Mouse (Mus musculus): ENCODE measurements around the gene Mvd.

The Mvd gene

DNA sequence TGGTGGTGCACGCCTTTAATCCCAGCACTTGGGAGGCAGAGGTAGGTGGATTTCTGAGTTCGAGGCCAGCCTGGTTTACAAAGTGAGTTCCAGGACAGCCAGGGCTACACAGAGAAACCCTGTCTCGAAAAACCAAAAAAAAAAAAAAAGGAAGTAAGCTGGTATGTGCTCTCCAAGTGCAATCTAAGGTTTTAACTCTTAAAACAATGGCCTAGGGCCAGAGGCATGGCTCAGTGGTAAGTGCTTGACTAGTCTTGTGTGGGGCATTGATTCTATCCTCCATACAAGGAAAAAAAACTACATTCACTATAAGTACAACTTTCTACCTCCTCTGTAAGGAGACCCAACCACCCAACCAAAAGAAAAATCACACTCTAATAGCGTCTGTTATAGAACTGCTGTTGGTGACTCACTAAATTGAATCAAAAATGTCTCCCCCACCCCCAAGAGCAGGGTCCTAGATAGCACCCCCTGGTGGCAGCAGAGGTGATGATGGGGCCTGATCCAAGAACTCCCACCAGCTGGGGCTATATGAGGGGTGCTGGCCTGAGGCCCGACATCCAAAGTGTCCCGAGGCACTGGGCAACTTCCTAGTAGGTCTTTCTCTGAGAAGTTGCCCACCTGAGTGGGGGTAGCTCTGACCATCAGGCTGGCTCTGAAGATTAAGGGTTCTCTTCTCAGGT is 16.1 kb upstream of the Mvd start:
- DNase-seq (ENCODE audit: low read depth, low spot score), result peak; percentile 70

DNA sequence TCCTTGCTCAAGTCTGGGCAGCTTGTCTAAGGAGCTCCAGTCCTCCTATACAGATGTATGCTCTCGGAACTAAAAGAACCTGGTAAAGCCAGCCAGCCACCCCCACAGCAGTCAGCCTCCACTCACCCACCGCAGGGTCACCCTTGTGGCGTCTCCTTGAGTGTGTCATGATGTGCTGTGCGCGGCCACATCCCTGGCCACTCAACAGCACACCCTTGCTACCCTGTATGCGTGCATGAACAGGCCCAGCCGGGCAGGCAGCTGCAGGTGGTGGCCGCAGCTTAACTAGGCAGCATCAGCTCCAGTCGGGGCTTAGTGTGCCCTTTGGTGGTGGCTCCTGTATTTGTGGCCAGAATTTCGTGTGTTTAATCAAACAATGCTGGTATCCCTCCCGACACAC is 13.9 kb upstream of the Mvd start:
- DNase-seq (ENCODE audit: low read depth, low spot score), result no peak

DNA sequence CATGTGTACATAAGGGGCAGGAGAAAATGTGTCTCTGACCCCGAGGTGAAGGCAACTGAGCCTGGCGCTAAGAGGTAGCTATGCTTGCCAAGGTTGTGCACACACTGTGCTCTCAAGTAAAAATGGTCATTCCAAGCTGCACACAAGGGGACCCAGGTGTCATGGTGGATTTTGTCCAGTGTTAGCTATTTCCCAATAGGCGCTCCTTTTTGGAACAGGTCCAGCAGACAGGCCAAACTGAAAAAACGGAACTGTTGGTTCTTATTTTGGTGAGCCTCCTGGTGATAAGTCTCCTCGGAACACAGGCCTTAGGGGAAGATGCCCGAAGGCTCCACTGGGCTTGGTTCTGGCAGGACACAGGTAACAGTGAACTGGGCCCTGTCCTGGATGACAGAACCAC is 11.2 kb upstream of the Mvd start:
- DNase-seq (ENCODE audit: low read depth, low spot score), result no peak

DNA sequence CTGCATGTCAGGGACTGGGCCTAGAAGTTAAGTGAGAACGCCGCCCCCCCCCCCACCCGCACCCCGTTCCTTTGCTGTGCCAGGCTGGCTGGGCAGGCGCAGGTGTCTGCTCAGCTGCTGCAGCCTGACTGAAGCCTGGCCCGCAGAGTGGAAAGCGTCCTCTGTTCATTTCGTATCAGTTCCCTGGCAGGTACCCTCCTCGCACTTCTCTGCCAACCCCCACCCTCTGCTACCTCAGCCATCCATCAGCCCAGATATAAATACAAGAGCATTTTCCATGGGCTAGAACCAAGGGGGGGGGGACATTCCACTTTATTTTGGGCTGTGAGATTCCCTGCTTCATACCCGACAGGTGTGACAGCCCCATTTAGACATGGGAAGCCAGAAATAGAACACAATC is 8.9 kb upstream of the Mvd start:
- no peak for DNase-seq (ENCODE audit: low read depth, low spot score)

DNA sequence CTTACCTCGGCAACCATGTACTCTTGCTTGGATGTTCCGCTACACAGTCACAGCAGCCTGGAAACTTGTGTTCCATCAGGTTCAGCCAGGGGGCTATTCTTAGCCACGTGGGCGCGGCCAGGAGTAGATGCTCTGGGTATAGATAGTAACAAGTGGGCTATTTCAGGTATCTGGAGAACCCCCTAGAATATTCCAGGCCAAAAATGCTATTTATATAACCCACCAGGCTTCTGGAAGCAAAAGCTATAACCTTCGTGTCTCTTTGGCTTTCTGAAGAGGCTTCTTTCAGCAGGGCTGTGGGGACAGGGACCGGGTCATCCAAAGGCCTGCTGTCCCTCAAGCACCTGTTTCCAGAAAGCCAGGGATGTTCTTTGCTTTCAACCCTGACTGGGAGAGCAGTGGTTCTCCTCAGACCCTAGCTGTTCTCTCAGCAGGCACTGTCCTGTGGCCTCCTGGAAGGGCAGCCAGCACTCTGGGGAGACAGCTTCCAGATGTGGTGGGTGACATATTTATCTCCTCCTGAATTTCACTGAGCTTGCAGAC is 8.0 kb upstream of the Mvd start:
- no peak for DNase-seq (ENCODE audit: low read depth, low spot score)

DNA sequence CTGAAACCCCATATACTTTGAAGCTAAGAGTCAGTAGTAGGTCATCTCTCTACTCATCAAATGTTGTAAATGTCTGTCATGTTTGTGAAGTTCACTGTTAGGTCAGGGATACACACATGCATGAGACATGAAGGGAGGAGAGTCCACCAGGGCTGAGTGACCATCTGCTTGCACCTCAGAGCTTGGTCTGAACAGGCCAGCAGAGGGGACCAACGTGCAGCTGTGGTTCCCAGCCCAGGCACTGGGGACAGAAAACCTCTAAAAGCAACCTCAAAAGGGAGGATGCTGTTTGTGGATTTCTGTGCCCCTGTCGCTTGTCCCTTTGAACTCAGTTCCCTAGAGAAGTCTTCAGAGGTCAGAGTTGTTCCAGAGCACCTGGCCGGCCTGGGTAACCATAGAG is 2.0 kb upstream of the Mvd start:
- no peak for DNase-seq (ENCODE audit: low read depth, low spot score)

DNA sequence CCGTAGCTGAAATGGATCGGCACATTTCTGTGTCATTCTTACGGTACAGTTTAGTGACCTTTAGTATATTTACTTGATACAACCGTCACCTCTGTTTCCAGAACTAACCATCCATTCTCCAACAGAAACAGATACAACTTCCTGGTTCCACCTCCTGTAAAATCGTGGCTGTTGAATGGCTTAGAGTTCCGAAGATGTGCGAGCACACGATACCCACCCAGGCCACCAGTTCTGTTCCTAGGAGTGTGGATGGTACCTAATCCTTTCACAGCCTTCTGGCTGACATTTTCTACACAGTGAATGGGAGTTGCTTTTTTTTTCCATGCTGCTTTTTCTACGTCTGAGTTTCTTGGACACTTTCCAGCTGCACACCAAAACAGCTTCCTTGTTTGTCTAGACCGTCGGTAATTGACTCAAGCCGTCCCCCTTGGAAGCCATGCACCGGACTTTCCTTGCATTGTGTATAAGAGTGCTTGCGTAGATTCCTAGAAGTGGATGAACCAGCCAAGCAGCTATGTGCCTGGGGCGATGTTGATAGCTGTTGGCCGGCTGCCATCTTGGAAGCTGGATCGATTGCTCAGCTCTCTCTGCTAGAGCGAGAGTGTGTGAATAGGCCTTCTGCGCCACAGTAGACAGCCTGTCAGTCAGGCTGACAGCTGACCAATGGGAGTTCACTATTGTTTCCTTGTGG is 981 bp upstream of the Mvd start:
- peak; percentile 91 for DNase-seq (ENCODE audit: low read depth, low spot score)

DNA sequence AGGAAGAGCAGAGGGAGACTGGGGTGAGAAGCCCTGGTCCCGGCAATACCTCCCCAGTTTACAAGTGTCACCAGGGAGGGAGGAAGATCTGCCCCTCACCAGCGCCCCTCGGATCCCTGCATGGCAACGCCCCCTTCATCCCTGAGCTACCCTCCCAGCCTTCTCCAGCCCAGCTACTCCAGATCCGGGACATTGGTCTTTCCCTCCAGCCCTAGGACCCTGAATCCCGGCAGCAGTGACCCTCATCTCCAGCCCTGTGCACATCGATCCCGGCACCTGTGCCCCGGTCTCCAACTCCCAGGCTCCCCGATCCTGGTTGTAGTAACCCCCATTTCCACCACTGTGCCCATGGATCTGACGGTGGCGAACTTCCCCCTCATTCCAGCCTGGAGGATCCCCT is 441 bp downstream of the Mvd start:
- peak; percentile 40 for DNase-seq (ENCODE audit: low read depth, low spot score)

DNA sequence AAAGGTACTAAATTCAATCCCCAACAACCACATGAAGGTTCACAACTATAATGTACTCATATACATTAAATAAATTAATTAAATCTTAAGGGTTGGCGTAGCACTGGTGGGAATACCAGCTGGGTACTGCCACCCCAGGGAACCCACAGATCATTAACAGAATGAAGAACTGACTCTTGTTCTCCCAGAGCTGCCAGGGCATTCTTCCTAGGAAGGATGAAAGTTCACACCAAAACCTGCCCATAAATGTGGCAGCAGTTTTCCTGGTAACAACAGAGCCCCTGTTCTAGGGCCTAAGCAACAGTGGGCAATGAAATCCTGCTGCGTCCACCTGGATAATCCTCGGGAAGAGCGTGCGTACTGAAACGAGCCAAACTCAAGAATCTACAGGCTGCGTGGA is 866 bp downstream of the Mvd start:
- no peak for DNase-seq (ENCODE audit: low read depth, low spot score)

DNA sequence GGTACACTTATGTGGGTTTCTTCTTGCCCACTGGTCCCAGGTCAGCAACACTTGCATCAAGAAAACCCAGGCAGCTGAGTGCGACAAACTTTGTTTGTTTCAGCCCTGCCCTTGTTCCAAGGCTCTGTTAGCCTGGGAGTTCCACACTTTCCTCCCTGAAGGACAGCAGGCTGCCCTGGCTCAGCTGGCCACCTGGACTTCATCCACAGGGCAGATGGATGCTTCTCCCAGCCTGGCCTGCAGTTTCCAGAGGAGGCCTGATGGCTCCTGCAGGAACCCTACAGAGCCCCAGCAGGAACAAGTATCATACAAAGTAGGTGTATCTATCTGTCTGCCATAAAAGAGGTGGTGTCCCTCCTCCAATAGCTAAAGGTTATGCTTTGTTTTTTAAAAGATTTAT is 1.9 kb downstream of the Mvd start:
- DNase-seq (ENCODE audit: low read depth, low spot score), result no peak

DNA sequence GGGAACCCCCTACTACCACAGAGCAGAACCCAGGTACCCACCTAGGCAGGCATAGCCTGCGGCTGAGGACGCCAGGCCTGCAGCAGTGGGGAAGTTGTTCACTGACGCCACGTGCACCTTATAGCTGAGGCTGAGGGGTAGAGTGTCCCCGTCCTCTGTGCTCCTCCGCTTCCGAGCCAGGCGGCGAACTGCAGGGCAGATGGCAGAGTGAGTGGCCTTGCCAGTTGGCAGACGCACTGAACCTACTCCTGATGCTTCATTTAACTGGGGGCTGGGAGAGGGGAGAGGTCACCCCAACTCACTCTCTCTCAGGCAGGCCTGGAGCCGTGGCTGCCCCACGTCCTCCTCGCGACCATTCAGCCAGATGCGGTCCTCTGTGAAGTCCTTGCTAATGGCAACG is 3.9 kb downstream of the Mvd start:
- DNase-seq (ENCODE audit: low read depth, low spot score), result no peak

DNA sequence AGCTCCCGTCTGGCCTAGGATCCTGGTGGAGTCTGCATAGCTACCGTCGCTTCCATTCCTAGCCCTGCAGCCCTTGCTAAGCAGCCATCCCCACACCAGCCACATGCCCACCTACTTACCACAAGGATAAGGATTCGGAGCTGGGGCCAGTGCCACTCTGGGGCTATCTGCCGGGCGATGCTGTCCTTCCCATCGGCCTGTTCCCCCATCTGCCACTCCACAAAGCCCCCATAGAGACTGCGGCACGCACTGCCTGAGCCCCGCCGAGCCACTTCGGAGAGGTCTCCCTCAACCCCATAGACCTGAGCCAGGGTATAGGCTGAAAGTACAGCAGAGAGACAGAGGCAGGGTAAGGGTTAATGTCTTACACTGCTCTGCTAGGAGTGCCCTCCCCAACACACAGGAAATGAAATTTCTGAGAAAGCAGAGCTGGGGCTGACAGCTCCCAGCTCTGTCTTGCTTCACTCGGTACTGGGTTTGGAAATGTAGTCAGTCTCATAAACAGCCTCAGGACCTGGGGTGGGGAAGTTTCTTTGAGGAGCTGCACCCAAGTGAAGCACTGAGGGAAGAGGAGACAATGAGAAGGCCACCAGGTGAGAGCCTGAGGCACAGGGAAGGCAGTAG is 5.4 kb downstream of the Mvd start:
- DNase-seq (ENCODE audit: low read depth, low spot score), result no peak

DNA sequence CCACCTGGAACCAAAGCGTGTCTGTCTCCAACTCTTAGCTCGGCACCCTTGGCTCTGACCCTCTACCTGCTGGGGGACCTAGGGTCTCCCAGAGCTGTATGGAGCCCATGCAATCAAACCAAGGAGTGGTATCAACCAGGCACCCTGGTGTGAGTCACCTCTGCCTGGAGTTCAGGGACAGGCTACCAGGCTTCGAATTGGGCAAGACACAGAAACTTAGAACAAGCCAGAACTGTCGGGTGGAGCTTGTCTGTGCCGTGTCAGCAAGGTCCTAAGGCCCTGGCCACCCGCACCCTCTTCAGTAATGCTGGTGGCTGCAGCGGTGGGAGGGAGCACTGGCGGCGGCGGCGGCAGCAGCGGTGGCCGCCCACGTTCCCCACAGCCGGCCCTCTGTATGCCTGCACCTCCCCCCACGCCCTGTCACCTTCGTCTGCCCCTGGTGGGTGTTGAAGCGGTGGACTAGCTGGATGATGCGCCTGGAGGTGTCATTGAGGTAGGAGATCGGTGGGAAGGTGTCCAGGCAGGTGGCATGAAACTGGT is 6.6 kb downstream of the Mvd start:
- DNase-seq (ENCODE audit: low read depth, low spot score), result no peak

DNA sequence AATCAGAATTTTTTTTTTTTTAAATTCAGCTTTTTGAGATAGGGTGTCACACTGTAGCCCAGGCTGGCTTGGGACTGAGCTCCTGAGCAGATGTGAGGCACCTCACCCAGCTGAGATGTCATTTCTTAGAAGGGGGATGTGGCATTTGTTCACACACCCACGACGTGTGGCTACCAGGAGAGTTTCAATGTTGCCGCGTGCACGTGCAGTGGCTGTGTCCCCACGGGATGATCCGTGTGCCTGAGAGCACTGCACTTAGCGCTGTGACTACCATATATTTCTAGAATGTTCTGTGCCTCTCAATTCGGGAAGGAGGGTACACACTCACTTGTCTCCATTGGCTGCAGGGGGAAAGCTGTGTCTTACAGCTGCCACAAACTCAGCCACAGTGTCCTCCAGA is 7.1 kb downstream of the Mvd start:
- DNase-seq (ENCODE audit: low read depth, low spot score), result no peak

DNA sequence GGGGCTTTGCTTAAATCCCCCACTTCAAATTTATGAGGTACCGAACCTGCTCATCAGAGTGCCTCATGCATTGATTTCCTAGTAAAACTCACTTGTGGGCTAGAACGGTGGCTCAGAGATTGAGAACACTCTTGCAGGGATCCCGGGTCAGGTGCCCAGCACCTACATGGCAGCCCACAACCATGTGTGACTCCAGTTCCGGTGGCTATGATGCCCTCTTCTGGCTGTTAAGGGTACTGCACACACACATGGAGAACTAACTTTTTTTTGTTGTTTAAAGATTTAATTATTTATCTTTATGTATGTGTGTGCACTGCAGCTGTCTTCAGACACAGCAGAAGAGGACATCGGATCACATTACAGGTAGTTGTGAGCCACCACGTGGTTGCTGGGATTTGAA is 7.8 kb downstream of the Mvd start:
- peak; percentile 73 for DNase-seq (ENCODE audit: low read depth, low spot score)

DNA sequence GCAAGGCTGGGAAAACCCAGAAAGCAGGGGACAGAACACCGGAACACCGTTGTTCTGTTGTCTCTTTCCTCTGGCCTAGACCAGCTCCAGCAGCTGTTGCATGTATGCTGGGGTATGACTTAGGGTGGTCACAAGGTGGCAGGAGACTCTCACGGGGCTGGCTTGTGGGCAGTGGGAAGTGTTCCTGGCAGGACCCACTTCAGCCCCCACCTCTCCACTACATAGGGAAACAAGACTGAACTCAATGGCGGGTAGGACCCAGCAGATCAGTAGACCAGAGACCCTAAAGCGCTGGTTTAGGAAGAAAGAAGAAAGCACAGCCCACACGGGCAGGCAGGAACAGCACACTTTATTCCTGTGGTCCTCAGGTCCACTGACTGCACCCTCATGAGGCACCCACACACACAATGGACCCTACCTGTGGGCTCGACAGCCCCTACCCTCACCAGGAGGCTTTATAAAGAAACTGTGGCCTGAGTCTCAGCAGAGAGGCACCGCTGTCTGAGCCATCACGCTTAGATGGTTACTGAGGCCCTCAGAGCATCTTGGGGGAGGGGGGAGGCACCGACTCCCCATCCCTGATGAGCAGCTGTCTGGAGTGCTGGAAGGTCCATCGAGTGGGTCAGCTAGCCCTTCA is 9.8 kb downstream of the Mvd start:
- DNase-seq (ENCODE audit: low read depth, low spot score), result no peak

DNA sequence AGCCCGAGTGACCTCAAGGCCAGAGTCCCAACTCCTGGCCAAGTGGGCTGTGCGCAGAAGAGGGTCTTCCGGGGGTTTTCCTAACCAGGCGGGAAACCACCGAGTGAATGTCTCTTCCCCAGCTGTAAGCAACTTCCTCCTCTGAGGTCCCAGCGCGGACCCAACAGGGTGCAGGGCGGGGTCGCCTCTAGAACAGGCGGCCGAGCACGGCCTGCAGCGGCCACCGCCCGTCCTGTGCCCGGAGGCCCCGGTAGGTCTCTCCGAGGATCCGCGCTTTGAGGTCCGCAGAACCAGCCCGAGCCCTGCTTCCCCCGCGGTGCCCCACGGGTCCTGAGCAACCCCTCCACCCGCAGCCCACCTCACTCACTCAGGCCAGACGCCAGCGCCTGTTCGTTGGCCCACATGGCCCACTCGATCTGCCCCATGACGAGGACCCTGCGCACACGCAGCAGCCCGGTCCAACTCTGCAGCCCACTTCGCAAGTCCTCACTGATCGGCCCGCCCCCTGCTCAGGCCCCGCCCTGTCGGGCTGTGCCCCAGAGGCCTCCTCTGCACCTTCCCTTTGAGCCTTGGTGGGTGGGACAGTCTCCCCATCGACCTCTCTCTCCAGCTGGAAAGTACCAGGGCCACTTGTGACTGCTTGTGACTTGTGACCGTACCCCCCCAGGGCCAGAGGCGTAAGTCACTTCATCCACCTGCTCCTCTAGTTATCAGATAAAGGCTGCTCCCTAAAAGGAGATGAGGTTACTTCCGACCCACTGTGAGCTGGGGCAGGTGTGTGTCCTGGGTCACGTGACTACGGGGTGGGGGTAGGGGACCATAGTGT is 10.6 kb downstream of the Mvd start, which contains the start of gene Cyba:
Gene Cyba, minus strand, starts transcription at position 488 of the 826 bp plus-strand sequence.
- DNase-seq (ENCODE audit: low read depth, low spot score), result peak; percentile 78

DNA sequence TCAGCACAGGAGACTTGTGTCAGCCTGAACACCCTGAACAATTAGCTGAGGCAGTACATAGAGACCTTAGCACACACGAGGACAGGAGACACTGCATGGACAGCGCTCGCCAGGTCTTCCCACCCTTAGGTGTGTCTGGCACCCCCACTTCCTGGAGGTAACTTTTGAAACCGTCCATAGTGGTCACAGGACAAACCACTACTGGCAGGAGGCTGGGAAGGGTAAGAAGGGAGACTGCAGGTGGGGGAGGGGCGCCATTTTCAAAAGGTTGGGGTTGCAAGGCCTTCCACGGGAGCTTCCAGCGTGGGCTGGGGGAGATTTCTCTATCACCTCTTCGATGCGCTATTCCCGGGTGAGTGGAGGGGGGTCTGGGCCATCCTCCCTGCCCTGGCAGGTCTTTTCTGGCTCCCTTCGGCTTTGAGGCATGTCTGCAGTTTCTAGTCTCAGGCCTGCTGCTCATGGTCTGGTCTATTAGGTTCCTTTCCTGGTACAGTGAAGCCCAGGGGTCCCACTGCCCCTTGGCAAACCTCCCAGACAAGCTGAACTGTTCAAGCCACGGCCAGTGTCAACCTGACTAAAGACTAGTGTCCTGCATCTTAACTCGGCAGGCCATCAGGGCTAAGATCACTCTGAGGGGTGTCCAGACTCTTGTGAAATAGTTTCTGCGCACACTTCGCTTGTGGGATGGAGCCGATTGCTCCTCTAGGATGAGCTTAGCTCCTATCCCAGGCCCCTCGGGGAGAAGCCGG is 11.4 kb downstream of the Mvd start:
- DNase-seq (ENCODE audit: low read depth, low spot score), result no peak

DNA sequence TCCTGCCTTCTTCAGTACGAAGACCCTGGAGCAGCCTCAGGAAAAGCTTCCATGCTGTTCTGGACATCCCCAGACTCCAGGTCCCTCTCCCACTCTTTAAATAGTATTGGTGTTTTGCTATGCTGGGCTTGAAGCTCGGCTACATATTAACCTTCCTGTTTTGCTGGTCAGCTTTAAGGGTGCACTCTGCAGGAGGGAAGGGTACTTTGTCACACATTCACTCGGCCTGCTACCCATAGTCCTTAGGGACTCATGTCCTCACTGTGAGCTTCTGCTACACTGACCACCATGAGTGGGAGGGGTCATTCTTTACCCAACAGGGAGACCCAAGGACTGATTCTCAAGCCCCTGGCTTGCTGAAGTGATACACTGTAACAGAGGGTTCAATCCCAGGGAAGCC is 12.6 kb downstream of the Mvd start:
- no peak for DNase-seq (ENCODE audit: low read depth, low spot score)

DNA sequence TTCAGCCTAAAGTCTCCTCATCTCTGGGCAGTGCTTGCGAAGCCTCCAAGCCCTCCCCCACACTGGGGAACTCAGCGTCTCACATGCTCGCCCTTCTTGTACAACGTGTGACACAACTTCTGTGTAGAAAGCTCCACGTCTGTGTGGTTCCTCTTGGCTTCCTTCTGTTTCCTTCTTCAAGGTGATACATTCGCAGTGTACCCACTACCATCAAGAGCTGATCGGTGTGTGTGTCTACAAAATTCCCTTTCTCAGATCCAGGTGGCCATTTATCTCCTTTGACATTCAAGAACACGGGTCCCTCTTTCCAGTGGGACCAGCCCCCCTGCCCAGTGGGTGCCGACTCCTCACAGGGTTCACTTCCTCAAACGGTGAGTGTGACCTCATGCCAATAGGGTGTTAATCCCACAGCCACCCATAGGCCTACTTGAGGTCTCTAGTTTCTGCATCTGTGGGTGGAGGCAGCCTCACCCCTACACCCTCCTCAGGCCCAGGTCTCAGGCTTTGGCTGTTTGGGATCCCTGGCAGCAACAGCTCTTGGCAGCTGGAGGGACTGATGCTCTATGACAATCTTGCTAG is 13.1 kb downstream of the Mvd start:
- no peak for DNase-seq (ENCODE audit: low read depth, low spot score)

All from R1 (cell line).